Mouse (Mus musculus): ENCODE measurements around the gene Efl1. TPM values are rescaled to one million over a fixed set of nuclear protein-coding genes. Genes with fewer than 3 reads are reported as not detected.
"Not testable (repeated sequence)": the region's sequence is repeated elsewhere in the genome, so short reads cannot be mapped to it uniquely, and the experiment has no call there.

Efl1 gene
- total RNA-seq, 2 experiments from 2014 or later: 11.1 to 11.9 TPM

DNA sequence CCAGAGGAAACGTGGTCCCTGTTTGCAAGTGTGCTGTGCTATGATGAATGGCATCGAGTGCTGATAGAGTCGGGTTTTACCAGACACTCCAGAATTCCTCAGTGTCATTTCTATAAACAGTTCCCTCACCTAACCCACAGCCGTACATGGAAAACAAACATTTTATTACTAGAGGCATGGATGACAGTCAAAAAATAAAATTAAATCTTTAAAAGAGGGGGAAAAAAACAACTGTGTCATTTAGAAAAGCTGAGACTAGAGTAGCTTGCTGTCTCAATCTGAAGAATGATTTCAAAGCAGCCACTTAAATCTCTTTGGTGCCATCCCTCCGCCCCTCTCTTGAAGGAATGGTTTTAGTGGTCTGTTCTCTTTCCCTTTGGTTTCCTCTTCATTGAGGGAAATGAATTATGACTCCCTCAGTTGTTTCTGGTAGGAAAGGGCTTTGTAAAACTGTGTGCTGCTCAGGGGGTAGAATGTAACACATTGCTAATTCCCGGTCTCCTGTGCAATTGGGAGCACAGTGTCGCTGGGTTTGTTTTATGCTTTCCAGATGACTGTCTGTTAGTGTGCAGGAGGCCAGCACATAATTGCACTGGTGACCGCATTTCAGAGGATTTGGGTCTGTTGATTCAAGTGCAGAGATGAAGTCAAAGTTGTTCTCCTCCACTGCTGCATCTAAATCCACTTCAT is 67.6 kb downstream of the Efl1 start:
- no peak for DNase-seq
- intact Hi-C loops (cut with DNase I): loop anchor here (2.0 to 10.0 kb wide), 4 partner anchors 409 to 961 kb away; no protein-coding TSS in a partner anchor

DNA sequence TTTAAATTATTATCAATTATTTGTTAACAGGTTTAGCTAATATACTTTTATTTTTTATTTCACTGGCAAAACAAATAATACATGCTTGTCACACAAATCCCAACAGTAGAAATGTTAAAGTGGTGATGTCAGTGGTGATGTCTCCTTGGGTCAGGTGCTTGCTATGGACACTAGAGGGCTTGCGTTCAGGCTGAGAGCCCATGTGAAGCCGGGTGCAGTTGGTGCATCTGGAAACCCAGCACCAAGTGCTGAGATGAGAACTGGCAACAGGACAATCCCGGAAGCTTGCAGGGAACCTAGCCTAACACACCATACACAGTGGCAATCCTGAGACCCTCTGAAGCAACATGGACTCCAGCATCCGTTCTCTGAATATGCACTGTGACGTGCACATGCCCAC is 70.9 kb downstream of the Efl1 start:
- intact Hi-C loops (cut with DNase I): loop anchor here (1.0 to 10.0 kb wide), 4 partner anchors 146 to 958 kb away; no protein-coding TSS in a partner anchor
- DNase-seq: peak in 1 of 2 experiments; percentile 36

DNA sequence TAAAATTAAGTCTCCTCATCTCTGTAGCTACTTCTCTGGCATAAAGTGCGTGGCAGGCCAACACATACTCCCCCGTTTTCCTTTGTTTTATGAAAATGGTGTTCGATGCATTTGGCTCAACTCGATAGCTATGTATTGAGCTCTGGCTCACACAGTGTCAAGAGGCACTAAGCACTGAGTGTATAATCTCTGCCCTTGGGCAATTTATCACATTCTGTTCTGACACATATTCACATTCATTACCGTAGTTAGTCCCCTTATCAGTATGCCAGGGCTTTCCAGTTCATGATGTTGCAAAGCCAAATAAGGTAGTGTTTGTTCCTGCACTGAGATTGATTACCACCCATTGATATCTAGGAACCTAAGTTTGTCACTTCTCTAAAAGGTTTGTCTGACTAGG is 71.3 kb downstream of the Efl1 start:
- no peak for DNase-seq
- intact Hi-C loops (cut with DNase I): loop anchor here (1.0 to 10.0 kb wide), 4 partner anchors 145 to 958 kb away; no protein-coding TSS in a partner anchor

DNA sequence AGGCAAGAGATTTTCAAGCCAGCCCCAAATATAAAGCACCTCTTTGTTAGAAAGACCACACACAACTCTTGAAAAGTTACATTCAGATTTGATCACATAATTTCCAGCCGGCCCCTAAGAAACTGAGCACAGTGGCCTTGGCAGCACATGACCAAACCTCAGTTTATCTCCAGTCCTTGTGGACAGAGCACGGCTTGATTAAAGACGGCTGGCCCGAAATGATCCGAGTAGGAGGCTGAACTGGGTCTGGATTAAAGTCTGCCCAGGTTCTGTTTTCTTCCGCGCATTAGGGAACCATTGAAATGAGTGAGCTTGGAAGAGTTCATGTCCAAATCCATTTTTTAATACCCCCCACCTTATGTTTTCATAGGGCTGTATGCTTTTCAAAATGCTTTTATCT is 72.1 kb downstream of the Efl1 start:
- no peak for DNase-seq
- intact Hi-C loops (cut with DNase I): no loop called here

DNA sequence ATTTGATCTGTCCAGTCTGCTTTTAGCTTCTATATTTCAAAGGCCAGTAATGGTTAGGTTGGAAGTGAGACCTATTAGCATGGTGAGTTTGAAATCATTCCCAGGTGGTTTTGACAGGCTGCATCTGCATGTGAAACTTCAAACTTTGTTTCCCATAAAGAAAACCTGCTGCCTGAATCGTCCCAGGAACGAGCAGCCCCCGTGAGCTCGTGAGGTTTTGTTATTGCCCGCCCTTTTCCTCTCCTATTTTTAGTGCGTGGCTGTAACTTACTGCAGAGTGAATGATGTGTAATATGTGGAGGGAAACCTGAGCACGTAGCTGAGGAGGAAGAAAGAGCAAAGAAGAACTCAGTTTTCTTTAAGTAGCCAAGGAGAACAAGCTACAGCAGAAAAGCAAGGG is 72.5 kb downstream of the Efl1 start:
- DNase-seq: no peak
- intact Hi-C loops (cut with DNase I): no loop called here

DNA sequence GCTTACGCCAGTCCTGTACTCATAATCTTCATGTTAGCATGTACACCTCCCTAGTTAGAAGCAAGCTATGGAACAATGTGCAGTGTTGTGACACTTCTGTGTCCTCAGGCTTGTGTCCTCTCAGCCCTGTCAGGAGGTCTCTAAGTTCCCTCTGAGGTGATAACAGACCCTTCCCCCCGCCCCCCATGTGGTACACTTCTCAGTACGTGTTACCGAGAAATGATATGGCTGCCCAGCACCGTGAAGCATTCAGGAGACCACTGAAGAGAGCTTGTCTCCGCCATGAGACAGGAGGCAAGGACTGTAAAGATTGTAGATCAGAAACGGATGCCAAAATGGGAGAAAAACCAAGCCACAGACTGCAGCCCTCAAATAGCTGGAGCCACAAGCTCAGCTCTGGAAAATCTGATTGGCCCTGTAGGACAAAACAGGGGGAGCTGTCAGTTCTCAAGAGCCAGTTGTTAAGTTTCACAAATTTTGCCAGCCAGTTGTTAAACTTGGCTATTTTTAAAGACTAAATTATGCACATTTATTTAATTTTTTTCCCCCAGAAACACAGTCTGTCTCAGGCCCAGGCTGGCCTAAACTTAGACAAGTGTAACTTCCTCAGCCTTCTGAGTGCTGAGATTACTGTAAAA is 74.2 kb downstream of the Efl1 start:
- intact Hi-C loops (cut with DNase I): no loop called here
- DNase-seq: no peak

DNA sequence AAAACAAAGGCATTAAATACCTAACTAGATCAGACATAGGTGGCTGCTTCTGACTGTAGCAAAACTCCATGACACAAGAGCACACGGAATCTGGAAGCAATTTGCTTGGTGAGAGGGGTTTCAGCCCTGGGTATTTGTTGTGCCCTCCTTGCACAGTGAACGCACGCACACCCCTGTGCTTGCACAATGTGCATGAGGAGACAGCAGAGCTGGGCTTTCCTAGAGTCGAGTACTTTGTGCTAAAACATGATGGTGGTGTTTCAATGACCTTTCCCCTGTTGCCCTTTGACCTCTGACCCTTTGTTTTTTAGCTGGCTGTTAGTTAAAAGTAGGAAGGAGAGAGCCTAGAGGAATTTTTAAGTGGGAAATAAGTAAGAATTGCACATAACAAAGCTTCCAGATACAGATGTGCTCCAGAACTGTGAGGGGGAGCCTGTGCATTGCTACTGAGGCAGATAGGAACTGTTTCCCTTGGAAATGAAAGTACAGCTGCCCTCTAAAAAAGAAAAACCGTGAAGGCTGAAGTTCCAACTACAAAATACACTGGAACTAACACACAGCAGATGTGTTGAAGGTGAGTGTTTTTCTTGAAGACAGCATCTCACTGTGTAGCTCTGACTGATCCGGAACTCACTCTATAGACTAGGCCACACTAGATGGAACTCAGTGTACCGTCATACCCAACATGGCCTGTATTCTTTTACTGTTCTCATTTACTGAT is 74.9 kb downstream of the Efl1 start:
- DNase-seq: no peak
- intact Hi-C loops (cut with DNase I): no loop called here

DNA sequence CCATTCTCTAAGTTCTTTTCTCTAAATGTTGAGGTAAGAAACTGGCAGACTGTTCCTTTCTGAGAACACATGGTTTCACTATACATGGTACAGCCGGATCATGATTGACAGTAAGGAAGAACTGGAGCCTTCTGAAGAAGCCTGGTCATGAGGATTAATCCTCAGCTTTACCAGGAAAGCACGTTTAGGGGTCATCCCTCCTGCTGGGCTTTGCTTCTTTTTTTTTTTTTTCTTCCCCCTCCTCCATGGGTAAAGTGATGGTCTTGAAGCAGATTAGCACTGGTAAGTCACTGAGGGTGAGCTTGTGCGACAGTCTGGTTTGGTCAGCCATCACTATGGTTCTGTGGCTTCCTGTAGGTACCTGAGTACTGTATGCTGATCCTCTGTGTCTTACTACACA is 76.1 kb downstream of the Efl1 start:
- intact Hi-C loops (cut with DNase I): no loop called here
- no peak for DNase-seq

DNA sequence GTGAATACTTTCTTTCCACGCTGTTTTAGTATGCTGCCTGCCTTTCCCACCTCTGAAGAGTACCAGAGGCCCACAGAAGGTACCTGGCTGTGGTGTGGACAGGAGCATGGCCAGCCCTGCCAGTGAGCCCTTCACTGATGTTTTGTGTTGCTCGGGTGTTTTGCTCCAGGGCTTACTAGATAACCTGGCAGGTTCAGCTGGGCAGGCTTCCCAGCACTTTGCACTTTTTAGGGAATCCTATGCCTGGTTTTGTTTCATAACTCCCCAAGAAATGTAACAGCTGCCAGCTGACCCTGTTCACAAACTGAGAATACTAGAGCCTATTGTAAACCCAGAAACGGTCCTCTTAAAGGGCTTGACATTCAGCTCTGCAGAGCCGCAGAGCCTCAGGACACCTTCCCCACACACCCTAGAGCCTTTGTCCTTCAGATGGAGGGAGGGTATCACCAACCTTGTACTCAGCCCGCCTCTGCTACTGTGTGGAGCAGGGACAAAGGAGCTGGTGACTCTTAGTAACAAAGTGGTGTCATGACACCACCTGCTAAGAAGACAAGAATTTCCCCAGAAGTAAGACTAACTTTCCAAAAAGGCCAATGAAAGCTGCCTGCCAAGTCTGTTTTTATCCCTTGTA is 76.7 kb downstream of the Efl1 start:
- no peak for DNase-seq
- intact Hi-C loops (cut with DNase I): no loop called here

DNA sequence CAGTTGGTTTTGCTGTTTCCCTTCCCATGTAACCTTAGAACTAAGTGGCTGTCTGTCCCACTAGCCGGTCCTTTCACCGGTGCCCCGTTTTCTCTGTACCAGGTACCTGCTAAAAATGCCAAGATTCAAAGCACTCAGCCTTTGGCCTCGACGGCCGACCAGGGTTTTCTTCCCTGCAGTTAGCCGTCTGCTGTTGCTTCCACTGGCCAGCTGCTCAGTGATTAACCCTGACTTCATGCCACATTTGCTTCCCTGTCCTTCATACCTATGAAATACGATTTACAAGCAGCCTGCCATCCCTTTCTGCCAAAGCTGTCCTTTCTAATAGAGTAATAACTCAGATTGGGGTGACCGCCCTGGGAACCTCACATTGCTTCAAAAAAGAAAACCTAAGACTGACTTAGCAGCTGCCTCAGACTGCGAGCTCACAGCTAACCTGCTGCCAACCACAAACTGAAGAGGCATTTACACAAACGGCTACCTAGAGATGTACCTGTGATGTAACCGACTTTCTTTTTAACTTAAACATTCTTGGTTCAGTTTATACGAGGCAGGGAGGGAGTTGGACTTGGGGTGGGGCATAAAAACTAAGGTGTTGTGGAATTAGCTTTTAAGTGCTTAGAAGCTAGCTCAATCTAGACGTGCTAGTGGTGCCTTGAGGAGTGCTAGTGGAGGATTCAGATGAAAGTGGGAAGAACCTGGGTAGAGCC is 77.5 kb downstream of the Efl1 start:
- DNase-seq: no peak
- intact Hi-C loops (cut with DNase I): no loop called here

DNA sequence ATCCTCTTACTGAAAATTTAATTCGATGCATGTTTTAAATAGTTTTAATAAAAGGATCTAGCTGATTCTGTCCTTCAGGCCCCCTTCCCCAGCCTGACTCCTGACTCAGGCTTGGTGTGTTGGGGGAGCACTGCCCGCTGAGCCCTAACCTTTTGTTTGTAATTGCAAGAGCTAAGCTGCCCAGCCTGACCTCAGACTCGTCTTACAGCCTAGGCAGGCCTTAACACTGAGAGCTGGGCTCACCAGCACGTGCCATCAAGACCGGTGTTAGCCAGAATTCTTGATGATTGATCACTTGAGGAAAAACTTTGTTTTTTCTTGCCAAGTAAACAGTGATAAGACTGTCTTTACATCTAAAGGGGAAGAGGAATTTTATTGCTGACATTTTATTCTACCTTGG is 78.7 kb downstream of the Efl1 start:
- intact Hi-C loops (cut with DNase I): no loop called here
- no peak for DNase-seq

DNA sequence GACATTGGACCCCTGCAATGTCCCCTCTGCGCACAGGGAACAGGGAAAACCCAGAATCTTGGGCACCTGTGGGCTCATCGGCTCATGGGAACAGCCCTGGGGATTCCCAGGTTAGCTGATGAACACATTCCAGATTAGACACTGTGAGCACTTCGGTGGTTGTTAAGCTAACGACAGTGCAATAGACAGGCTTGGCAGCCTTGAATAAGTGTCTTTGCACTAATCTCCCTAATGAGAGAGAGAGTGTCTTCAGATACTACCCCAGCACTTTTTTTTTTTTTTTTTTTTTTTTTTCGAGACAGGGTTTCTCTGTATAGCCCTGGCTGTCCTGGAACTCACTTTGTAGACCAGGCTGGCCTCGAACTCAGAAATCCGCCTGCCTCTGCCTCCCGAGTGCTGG is 80.6 kb downstream of the Efl1 start:
- intact Hi-C loops (cut with DNase I); DNase-seq: not testable (repeated sequence)

DNA sequence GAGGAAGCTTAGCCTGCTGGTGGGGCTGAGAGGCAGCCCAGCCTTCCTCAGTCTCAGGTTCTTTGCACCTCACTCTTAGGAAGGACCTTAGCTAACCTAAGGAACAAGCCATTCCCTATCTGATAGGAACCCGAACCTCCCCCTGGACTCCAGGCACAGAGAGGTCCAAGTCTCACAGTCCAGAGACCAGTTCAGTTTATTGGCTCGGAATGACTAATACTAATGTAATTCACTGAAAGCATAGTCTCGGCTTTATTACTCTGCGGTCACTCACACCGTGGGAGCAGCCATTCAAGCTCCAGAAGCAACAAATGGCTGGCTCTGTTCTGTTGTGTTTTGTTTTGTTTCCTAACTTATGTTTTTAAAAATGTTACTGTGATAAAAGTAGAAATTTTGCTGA is 84.7 kb downstream of the Efl1 start:
- no peak for DNase-seq
- intact Hi-C loops (cut with DNase I): no loop called here

DNA sequence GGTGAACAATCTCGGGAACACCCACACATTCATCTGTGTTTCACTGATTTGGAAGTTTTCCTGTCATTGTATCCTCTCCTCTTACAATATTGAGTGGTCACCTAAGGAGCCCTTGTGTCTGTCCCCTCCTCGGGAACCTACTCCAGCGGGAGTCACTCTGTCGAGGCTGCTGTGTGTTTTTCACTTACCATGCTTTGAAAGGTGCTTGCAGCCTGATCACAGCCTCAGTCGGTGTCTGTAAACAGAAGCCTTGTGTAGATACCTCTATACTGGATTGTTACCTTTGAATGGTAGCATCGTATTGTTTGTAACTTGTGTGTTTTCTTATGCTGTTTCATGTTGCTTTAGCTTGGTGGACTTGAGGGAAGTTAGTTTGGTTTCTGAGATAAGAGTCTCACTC is 85.6 kb downstream of the Efl1 start:
- intact Hi-C loops (cut with DNase I): no loop called here
- no peak for DNase-seq

DNA sequence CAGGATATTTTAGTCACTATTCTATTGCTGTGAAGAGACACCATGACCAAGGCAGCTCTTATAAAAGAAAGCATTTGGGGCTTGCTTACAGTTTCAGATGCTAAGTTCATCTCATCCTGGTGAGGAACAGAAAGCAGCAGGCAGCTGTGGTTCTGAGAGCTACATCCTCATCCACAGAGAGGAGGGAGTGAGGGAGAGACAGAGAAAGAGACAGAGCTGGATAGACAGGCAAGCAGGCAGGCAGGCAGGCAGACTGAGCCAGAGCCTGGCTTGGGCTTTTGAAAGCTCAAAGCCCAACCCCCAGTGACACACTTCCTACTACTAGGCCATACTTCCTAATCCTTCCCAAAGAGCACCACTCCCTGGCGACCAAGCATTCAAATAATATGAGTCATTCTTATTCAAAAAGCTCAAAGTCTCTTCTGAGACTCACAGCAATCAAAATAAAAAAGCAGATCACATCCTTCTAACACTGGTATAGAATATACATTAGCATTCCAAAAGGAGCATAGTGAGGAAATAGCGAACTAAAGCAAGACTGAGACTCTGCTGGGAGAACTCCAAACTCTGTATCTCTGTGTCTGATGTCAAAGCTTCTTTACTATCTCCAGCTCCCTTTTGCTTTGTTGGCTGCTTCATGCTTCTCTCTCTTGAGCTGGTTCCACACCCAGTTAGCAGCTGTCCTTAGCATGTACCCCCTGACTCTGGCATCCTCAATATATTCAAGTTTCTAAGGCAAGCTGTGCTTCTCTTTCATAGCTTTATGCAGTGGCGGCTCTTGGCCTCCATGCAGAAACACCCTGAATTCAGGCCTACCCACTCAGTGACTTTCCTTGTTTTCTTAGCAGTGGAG is 86.6 kb downstream of the Efl1 start:
- intact Hi-C loops (cut with DNase I): no loop called here
- no peak for DNase-seq

DNA sequence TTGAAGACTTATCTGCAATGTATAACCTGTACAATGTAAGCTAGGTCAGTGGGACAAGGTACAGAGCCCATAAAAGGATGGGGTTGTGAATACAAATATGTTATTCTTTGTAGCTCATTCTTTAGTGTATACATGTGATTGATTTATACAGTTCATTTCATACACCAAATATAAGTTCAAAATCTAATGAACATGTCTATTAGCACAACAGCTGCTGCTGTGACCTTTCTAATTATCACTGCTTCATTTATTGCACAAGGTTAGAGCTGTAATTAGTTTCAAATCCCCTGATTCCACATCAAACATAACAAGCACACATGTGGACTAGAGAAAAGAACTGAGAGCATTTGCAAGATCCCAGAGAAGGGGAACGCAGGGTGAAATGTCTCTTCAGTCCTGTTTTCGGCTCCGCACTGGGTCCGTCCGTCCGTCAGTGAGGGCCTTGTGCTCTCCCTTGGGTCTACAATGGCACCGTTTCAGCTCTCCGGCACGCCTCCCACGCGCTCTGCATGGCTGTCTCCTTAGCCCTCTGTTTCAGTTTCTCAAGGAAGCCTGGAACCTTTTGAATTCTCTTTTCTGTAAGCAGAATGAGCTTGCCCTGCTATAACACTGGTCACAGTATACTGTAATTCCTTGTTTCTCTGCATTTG is 94.8 kb downstream of the Efl1 start:
- intact Hi-C loops (cut with DNase I): no loop called here
- peak; percentile 59 to 71 for DNase-seq

DNA sequence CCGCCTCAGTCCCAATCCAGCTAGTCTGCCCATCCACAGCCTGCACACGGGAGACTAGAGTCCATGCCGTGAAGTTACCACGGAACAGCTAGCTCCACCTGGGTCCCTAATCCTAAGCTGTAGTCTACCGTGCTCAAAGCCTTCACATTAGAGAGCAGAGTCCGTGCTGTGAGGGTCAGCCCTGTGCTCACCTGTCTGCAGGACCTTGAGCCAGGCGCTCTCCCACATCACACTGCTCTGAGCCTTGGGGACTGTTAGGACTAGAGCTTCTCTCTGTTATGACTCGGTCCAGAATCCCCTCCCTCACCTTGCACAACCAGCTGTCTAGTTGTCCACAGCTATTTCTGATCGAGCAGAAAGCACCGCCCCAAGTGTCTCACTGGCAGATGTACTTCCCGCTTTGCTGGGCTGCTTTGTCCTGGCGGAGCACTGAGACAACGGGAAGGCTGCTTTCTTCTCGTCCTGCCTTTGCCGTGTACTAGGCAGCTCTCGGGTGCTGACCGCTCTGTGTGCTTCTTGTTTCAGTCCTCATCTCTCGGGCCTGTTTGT is 95.8 kb downstream of the Efl1 start:
- no peak for DNase-seq
- intact Hi-C loops (cut with DNase I): no loop called here

DNA sequence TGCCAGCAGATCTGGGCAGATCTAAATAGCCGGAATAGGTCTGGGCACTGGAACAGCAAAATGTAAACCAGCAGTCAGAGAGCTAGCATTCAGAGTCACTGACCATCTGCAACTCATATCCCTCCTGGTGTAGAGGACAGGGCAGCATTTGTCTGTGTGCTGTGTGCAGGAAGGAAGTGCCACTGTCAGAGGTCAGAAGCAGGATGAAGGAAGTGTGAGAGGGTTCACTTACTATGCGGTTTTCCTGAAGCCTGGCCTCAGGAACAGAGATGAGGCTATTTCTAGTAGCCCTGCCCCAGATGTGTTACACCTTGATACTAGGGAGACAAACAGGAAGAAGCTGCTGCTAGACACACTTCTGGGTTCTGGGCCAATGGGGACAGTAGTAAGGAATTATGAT is 100.4 kb downstream of the Efl1 start:
- intact Hi-C loops (cut with DNase I): no loop called here
- no peak for DNase-seq

DNA sequence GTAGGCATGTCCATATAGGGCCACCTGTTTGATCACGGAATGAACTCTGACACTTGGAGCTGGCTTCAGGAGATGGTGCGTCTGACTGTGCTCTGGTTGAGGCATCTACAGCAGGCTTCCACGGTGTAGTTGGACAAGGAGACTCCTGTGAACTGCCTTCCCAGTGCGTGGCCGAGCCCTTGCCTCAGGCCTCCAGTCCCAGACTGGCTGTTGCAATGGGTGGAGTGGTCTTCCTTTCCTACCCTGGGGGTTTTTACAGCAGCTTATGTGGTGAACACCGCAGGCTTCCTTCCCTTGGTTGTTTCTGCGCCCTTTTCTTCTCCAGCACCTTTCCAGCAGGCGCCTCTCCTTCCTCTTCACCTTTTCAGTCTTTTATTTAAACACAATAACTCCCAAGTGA is 100.8 kb downstream of the Efl1 start:
- intact Hi-C loops (cut with DNase I): no loop called here
- DNase-seq: no peak

All from heart, postnatal 14 days (tissue).